Mouse (Mus musculus): Measurements from ENCODE around the gene Ciao2a.

Ciao2a gene

GRCm38 (mm10) chr9:66167222-66167621 lies 40.8 kb downstream of the Ciao2a start:
- no peak for DNase-seq

DNA sequence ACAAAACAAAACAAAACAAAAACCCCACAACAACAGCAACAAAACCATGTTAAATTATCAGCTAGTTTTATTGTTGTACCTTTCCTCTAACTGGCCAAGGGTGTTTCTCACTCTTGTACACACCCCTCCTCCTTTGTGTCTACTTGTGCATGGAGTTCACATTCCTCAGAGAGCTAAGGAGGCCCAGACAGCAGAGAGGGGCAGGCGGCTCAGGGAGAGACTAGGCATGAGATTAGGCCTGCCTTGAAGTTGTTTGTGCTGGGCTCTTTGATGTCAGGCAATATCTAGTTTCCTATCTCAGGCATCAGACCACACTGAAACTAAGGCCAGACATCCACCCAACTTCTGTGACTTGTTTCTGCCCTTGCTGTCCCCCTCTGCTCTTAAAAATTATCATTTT lies 41.8 kb downstream of the Ciao2a start:
- no peak for DNase-seq

- DNase-seq, result no peak
Observed at GRCm38 (mm10) chr9:66170506-66170905, 44.1 kb downstream of the Ciao2a start.

DNA sequence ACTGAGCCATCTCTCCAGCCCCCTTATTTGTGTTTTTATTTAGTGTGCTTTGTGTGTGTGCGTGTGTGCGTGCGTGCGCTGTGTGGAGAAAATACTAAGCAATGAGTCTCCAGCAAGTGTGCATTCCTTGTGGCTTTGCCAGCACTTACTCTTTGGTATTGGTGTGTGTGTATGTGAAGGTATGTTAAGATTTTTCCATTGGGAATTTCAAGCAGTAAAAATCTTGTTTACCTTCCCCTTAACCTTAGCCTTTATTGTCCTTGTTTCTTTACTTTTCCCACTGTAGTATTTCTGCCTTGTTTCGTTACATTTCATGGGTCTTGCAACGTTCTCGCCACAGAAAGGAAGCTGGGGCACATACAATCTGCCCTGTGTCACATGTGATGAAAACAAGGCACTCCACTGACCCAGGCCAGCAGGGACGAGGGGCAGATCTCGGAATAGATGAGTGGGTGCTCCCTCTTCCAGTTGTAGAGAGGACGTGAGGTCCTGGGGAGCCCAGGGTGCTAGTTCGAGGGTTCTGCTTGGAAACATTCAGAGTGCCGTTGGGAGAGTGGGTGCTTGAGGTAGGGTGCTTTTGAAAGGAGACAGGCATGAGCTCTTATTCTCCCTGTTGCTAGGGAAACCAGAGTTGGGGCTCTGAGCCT lies 45.0 kb downstream of the Ciao2a start:
- DNase-seq, result no peak

GRCm38 (mm10) chr9:66173316-66173855 lies 47.0 kb downstream of the Ciao2a start:
- no peak for DNase-seq

DNA sequence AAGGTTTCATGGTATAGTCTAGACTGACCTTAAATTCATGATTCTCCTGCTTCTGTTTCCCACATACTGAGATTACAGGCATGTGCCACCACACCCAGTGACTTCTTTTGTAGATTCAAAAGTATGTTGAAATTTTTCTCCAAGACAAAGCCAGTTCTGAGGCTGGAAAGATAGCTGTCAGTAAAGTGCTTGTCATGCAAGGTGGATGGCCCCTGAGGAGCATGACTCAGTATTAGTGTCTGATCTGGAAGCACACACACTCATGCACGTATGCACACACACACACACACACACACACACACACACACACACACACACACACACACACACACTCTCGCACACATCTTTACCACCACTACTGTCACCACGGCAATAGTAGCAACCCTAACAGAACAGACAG lies 48.6 kb downstream of the Ciao2a start:
- DNase-seq, result no peak

DNA sequence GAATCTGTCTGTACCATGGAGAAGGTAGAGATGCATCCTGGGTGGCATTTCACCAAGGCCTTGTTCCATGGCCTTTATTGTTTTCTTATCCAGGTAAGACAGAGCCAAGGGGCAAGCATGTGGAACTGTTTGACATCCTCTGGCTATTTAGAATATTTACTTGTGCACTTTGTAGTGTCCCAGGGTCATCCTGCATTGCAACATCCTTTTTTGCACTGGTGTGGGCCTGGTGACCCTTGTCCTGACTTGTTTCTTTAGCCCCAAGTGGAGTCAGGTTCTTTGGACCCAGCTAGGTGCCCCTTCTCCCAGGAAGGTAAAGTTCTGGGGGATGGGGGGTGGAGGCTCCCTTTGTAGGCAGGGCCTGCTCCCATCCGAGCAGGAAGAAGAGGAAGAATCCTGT lies 51.6 kb downstream of the Ciao2a start:
- no peak for DNase-seq

DNA sequence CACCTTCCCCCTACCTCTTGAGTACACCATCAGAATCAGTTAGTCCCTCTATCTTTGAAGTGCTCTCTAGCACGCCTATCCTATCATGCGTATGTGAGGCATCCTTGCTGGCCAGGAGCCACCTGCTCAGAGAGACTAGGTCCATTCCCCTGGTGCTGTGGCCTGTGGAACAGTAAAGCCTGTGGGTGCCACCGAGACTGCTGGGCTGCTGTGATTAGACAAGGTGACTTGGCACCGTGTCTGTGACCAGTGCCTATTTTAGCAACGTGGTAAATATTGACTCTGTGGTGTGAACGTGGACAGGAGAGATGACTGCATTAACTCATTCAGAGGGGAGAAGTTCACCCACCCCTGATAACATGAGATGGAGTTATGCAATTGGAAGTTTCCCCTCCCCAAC lies 53.4 kb downstream of the Ciao2a start:
- no peak for DNase-seq

GRCm38 (mm10) chr9:66181126-66181825 lies 54.9 kb downstream of the Ciao2a start:
- no peak for DNase-seq

- DNase-seq, result no peak
Observed at GRCm38 (mm10) chr9:66181826-66182678, 55.6 kb downstream of the Ciao2a start.

GRCm38 (mm10) chr9:66182679-66182993 lies 56.2 kb downstream of the Ciao2a start:
- DNase-seq, result no peak

DNA sequence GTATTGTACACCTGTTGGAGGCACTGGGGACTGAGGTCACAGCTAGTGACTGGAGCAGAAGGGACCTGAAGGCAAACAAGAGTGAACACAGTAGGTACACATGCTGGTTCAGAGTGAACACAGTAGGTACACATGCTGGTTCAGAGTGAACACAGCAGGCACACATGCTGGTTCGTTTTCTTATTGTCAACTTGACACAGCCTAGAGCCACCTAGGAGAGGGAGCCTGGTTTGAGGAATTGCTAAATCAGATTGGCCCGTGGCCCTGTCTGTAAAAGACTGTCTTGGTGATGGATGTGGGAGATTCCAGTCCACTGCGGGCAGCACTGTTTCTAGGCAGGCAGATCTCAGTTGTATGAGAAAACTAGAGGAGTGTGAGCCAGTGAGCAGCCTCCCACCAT lies 56.6 kb downstream of the Ciao2a start:
- DNase-seq, result no peak

- no peak for DNase-seq
Observed at GRCm38 (mm10) chr9:66184572-66184971, 58.2 kb downstream of the Ciao2a start.

GRCm38 (mm10) chr9:66186426-66186825 lies 60.0 kb downstream of the Ciao2a start:
- no peak for DNase-seq
